Mouse (Mus musculus): ENCODE measurements at regions not wholly inside any gene's neighbourhood (a gene's known extent, or its start where the extent isn't known, plus 50 kb on each side); places are given as distances from the start of the nearest gene placed in this dataset.

- DNase-seq (ENCODE audit: low spot score in 2 of 2) = no peak
These were observed 143.6 kb downstream of the Dmrta2 start for GRCm38 (mm10) chr4:110121447-110121846.

- no peak for DNase-seq (ENCODE audit: low spot score in 2 of 2)
These were observed 147.4 kb downstream of the Dmrta2 start for GRCm38 (mm10) chr4:110125067-110125784.

GRCm38 (mm10) chr4:110127941-110128520, 150.2 kb downstream of the Dmrta2 start:
- DNase-seq (ENCODE audit: low spot score in 2 of 2) = no peak

GRCm38 (mm10) chr4:110128918-110129317, 151.1 kb downstream of the Dmrta2 start:
- peak in 1 of 2 experiments; percentile 35 for DNase-seq (ENCODE audit: low spot score in 2 of 2)

- DNase-seq (ENCODE audit: low spot score in 2 of 2) = no peak
These were observed 151.7 kb downstream of the Dmrta2 start for GRCm38 (mm10) chr4:110129518-110129917.

- DNase-seq (ENCODE audit: low spot score in 2 of 2) = no peak
These were observed 154.2 kb downstream of the Dmrta2 start for GRCm38 (mm10) chr4:110132061-110132460.

GRCm38 (mm10) chr4:110134036-110134435, 156.2 kb downstream of the Dmrta2 start:
- no peak for DNase-seq (ENCODE audit: low spot score in 2 of 2)

GRCm38 (mm10) chr4:110145229-110145628, 167.4 kb downstream of the Dmrta2 start:
- no peak for DNase-seq (ENCODE audit: low spot score in 2 of 2)

- no peak for DNase-seq (ENCODE audit: low spot score in 2 of 2)
These were observed 174.5 kb downstream of the Dmrta2 start for GRCm38 (mm10) chr4:110152103-110152946.

All from gastrocnemius, postnatal 4 days (tissue).